In the genomic region with DNA sequence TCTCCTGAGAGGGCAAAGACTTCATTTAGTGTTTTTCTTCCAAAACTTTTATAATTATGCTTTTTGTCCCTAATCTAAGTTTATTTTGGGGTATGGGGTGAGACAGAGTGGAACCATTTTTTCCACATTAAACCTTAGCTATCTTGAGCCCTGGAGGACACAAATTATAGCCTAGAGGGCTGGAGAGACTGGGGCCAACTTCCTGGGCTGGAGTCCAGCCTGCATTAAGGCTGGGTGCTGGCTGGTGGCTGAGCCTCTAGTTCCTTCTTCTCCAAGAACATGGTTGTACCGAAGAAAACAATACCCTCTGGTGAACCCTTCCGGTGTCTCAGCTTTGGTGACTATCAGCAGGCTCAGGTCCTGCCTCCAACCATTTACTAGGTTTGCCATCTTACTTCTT, we compare ENCODE assay signal across 24 mouse cellular contexts. TPM values are rescaled to one million over a fixed set of nuclear protein-coding genes. Genes with fewer than 3 reads are reported as not detected.
DNase-seq lines count a peak whose midpoint lies in the region; ATAC-seq and TF ChIP-seq lines count a peak whose summit lies in the region.
"Had no signal": no experiment of that assay in that cellular context is flagged by ENCODE, and none has a peak within 500 bp of the region (broad histone marks: within the 10 kb centered on the region; RNA-seq: fewer than 3 reads in every experiment).

No protein-coding gene starts in this region.

- no peaks in the 10 kb centered on the region for H3K9me3 ChIP-seq in embryonic facial prominence, embryonic 15.5 days (replicated peaks)
- H3K9me3 ChIP-seq: embryonic facial prominence, embryonic 12.5 days; forebrain, embryonic 10.5 days; heart, embryonic 15.5 days; hindbrain, embryonic 10.5 days; intestine, embryonic 15.5 days had no signal

- no peaks in the 10 kb centered on the region for H3K4me1 ChIP-seq in embryonic facial prominence, embryonic 15.5 days
- H3K4me1 ChIP-seq: embryonic facial prominence, embryonic 12.5 days; forebrain, embryonic 10.5 days; heart, embryonic 15.5 days; intestine, embryonic 15.5 days had no signal

- no peaks in the 10 kb centered on the region for H3K27me3 ChIP-seq in embryonic facial prominence, embryonic 15.5 days
- H3K27me3 ChIP-seq: CH12.LX; embryonic facial prominence, embryonic 12.5 days; heart, embryonic 15.5 days; intestine, embryonic 15.5 days had no signal

- no peak for DNase-seq in gastrocnemius, adult 2 months
- DNase-seq in gastrocnemius, postnatal 14 days = no peak
- peak; percentile 32 for DNase-seq in urinary bladder, postnatal 14 days (ENCODE audit: low spot score)
- DNase-seq in urinary bladder, postnatal 25 days (ENCODE audit: low spot score) = no peak
- no peak for DNase-seq in ovary, postnatal 36 days (ENCODE audit: low spot score)
- DNase-seq: adrenal gland, adult 8-10 months; cerebellum, adult 2 months; cerebellum, postnatal 10 days; embryo, embryonic 11 days; heart, postnatal 14 days had no signal

- intact Hi-C loops in gastrocnemius, adult 2 months (cut with DNase I) = no loop called here
- intact Hi-C loops in gastrocnemius, postnatal 14 days (cut with DNase I; ENCODE audit: low total_unique reads) = no loop called here

- no peaks in the 10 kb centered on the region for H3K36me3 ChIP-seq in embryonic facial prominence, embryonic 15.5 days
- H3K36me3 ChIP-seq: embryonic facial prominence, embryonic 12.5 days; forebrain, embryonic 10.5 days; heart, embryonic 15.5 days; hindbrain, embryonic 10.5 days; intestine, embryonic 15.5 days had no signal

- no peak for TF ChIP-seq CTCF in gastrocnemius, adult 2 months (IDR thresholded peaks at IDR 0.05)

- H3K4me3 ChIP-seq in gastrocnemius, adult 2 months = no peak overlapping the region
- no peak overlapping the region for H3K4me3 ChIP-seq in embryonic facial prominence, embryonic 15.5 days (replicated peaks)
- H3K4me3 ChIP-seq: embryonic facial prominence, embryonic 12.5 days; forebrain, embryonic 10.5 days; heart, adult 2 months; heart, embryonic 15.5 days; hindbrain, embryonic 10.5 days; intestine, embryonic 15.5 days had no signal

- ATAC-seq in embryonic facial prominence, embryonic 15.5 days (ENCODE audit: insufficient number of reproducible peaks, low FRiP score, low TSS enrichment, low read depth) = peak; percentile 61; the same call in 1 of the 2 replicates
- ATAC-seq: forebrain, embryonic 14.5 days; intestine, embryonic 15.5 days had no signal

- H3K27ac ChIP-seq in gastrocnemius, adult 2 months = peak overlapping the region; percentile 44
- H3K27ac ChIP-seq in embryonic facial prominence, embryonic 15.5 days (replicated peaks) = no peak overlapping the region
- H3K27ac ChIP-seq: embryonic facial prominence, embryonic 12.5 days; forebrain, embryonic 10.5 days; heart, adult 2 months; heart, embryonic 15.5 days; hindbrain, embryonic 10.5 days; hindbrain, embryonic 14.5 days; intestine, embryonic 15.5 days had no signal

- no peak overlapping the region for H3K4me2 ChIP-seq in embryonic facial prominence, embryonic 15.5 days (replicated peaks)
- H3K4me2 ChIP-seq: embryonic facial prominence, embryonic 12.5 days; heart, embryonic 11.5 days; heart, embryonic 15.5 days; hindbrain, embryonic 14.5 days; intestine, embryonic 15.5 days had no signal

- no peak overlapping the region for H3K9ac ChIP-seq in embryonic facial prominence, embryonic 15.5 days
- H3K9ac ChIP-seq: embryonic facial prominence, embryonic 12.5 days; heart, embryonic 15.5 days; hindbrain, embryonic 14.5 days; intestine, embryonic 15.5 days had no signal

- 80% methylated on average over 2 of the region's 2 CpGs for WGBS in embryonic facial prominence, embryonic 15.5 days

RNA-seq across cellular contexts. Expression of gene Ptchd3, which starts 27.3 kb away (rescaled TPM):
- not detected for total RNA-seq in gastrocnemius, adult 2 months (2021)
- total RNA-seq in gastrocnemius, postnatal 14 days (2021) = not detected
- 0.08 and 0.11 TPM in 2 replicates for polyA plus RNA-seq in embryonic facial prominence, embryonic 15.5 days (2015; fragmentation: Nextera tagmentation; extraction: Ambion mirVana)
- total RNA-seq: adrenal gland, adult 8-10 months; CH12.LX; common myeloid progenitor, adult 5-6 weeks; gastrocnemius, adult 8-10 months; gastrocnemius, postnatal 4 days had no signal
- polyA plus RNA-seq: cerebellum, adult 2 months; embryonic facial prominence, embryonic 12.5 days; forebrain, embryonic 10.5 days; forebrain, embryonic 14.5 days; heart, embryonic 11.5 days; hindbrain, embryonic 14.5 days; intestine, embryonic 15.5 days had no signal
